In genomic region chr6:55391814-55392213, GRCm38 (mm10) we compare ENCODE assay signal across 15 mouse cellular contexts. TPM values are rescaled to one million over a fixed set of nuclear protein-coding genes. Genes with fewer than 3 reads are reported as not detected.
DNase-seq lines count a peak whose midpoint lies in the region; ATAC-seq lines count a peak whose summit lies in the region.
"Had no signal": no experiment of that assay in that cellular context is flagged by ENCODE, and none has a peak within 500 bp of the region (broad histone marks: within the 10 kb centered on the region; RNA-seq: fewer than 3 reads in every experiment).

No protein-coding gene starts in this region.

- 49% methylated on average over 4 of the region's 4 CpGs for WGBS in heart, embryonic 10.5 days
- WGBS in hindbrain, embryonic 16.5 days, result 33% methylated on average over 4 of the region's 4 CpGs
- WGBS in neural tube, embryonic 13.5 days, result 12% methylated on average over 4 of the region's 4 CpGs

- H3K36me3 ChIP-seq in heart, embryonic 10.5 days, result no peaks in the 10 kb centered on the region
- H3K36me3 ChIP-seq in hindbrain, embryonic 16.5 days (ENCODE audit: control insufficient read depth, insufficient read depth, low read length), result no peaks in the 10 kb centered on the region
- no peaks in the 10 kb centered on the region for H3K36me3 ChIP-seq in neural tube, embryonic 13.5 days

- DNase-seq in heart, adult 11 months, result peak; percentile 78
- DNase-seq in heart, embryonic 10.5 days (ENCODE audit: low spot score), result no peak
- peak; percentile 71 for DNase-seq in embryo, embryonic 11 days
- DNase-seq in kidney, adult 11 months, result no peak
- DNase-seq in cerebellum, adult 11-12 months, result no peak
- DNase-seq: thymus, adult 18-20 months had no signal

- H3K4me2 ChIP-seq in hindbrain, embryonic 16.5 days (ENCODE audit: low read length), result no peak overlapping the region
- no peak overlapping the region for H3K4me2 ChIP-seq in neural tube, embryonic 13.5 days
- H3K4me2 ChIP-seq: liver, embryonic 11.5 days had no signal

- H3K27ac ChIP-seq in heart, embryonic 10.5 days, result no peak overlapping the region
- H3K27ac ChIP-seq in hindbrain, embryonic 16.5 days (ENCODE audit: low read depth, low read length), result no peak overlapping the region; the same call in 1 of the 2 replicates
- peak overlapping the region; percentile 49 for H3K27ac ChIP-seq in neural tube, embryonic 13.5 days (replicated peaks)

- H3K9me3 ChIP-seq in heart, embryonic 10.5 days, result no peaks in the 10 kb centered on the region
- H3K9me3 ChIP-seq in hindbrain, embryonic 16.5 days (ENCODE audit: control insufficient read depth, low read length), result no peaks in the 10 kb centered on the region
- H3K9me3 ChIP-seq in neural tube, embryonic 13.5 days, result no peaks in the 10 kb centered on the region

- ATAC-seq in hindbrain, embryonic 16.5 days, result peak; percentile 53
- peak; percentile 44 for ATAC-seq in neural tube, embryonic 13.5 days (ENCODE audit: low read depth)
- no peak for ATAC-seq in megakaryocyte-erythroid progenitor cell, adult 5-6 weeks (replicated peaks; ENCODE audit: low FRiP score, low TSS enrichment, poor library complexity, severe bottlenecking)

- H3K4me3 ChIP-seq in heart, embryonic 10.5 days, result no peak overlapping the region
- no peak overlapping the region for H3K4me3 ChIP-seq in hindbrain, embryonic 16.5 days (ENCODE audit: low read length)
- H3K4me3 ChIP-seq in neural tube, embryonic 13.5 days, result no peak overlapping the region

- peaks cover 15% of the 10 kb centered on the region; the same call in 1 of the 2 replicates for H3K4me1 ChIP-seq in heart, embryonic 10.5 days
- peaks cover 33% of the 10 kb centered on the region for H3K4me1 ChIP-seq in hindbrain, embryonic 16.5 days (ENCODE audit: control insufficient read depth, insufficient read depth, low read depth, low read length)
- peaks cover 65% of the 10 kb centered on the region for H3K4me1 ChIP-seq in neural tube, embryonic 13.5 days (replicated peaks)

- H3K9ac ChIP-seq in hindbrain, embryonic 16.5 days (ENCODE audit: low read depth, low read length), result no peak overlapping the region
- H3K9ac ChIP-seq in neural tube, embryonic 13.5 days, result no peak overlapping the region

- peaks cover 96% of the 10 kb centered on the region for H3K27me3 ChIP-seq in heart, embryonic 10.5 days (ENCODE audit: insufficient read depth, poor library complexity, severe bottlenecking)
- no peaks in the 10 kb centered on the region for H3K27me3 ChIP-seq in hindbrain, embryonic 16.5 days (replicated peaks; ENCODE audit: control insufficient read depth, insufficient read depth, low read length)
- no peaks in the 10 kb centered on the region for H3K27me3 ChIP-seq in neural tube, embryonic 13.5 days

RNA-seq across cellular contexts. Expression of gene Ghrhr, which starts 15.7 kb away (rescaled TPM):
- polyA plus RNA-seq in heart, embryonic 10.5 days (2016; fragmentation: Nextera tagmentation; extraction: Ambion mirVana), result not detected in 2 replicates
- polyA plus RNA-seq in hindbrain, embryonic 16.5 days (2015; fragmentation: Nextera tagmentation; extraction: Ambion mirVana), result not detected in 2 replicates
- polyA plus RNA-seq in neural tube, embryonic 13.5 days (2015; fragmentation: Nextera tagmentation; extraction: Ambion mirVana), result not detected in 2 replicates
- not detected in 2 replicates for total RNA-seq in megakaryocyte-erythroid progenitor cell, adult 5-6 weeks (2014; fragmentation: Nextera tagmentation)
- total RNA-seq in megakaryocyte-erythroid progenitor cell, adult 5-6 weeks (2017), result not detected in 2 replicates
- total RNA-seq: adrenal gland, postnatal 25 days; gastrocnemius, postnatal 10 days; heart, postnatal 25 days; megakaryocyte, adult 5-6 weeks; neutrophil, adult 5-6 weeks had no signal
- polyA plus RNA-seq: liver, embryonic 11.5 days had no signal

RNA-seq across cellular contexts. Expression of gene Aqp1, which starts 55.6 kb away (rescaled TPM):
- polyA plus RNA-seq in heart, embryonic 10.5 days (2016; fragmentation: Nextera tagmentation; extraction: Ambion mirVana), result 5.1 and 8.3 TPM in 2 replicates
- polyA plus RNA-seq in hindbrain, embryonic 16.5 days (2015; fragmentation: Nextera tagmentation; extraction: Ambion mirVana), result 27.6 and 30.9 TPM in 2 replicates
- 4.7 and 5.5 TPM in 2 replicates for polyA plus RNA-seq in neural tube, embryonic 13.5 days (2015; fragmentation: Nextera tagmentation; extraction: Ambion mirVana)
- total RNA-seq in megakaryocyte-erythroid progenitor cell, adult 5-6 weeks (2014; fragmentation: Nextera tagmentation), result 441 and 451 TPM in 2 replicates
- 409 and 437 TPM in 2 replicates for total RNA-seq in megakaryocyte-erythroid progenitor cell, adult 5-6 weeks (2017)

RNA-seq across cellular contexts. Expression of gene Adcyap1r1, which starts 60.0 kb away (rescaled TPM):
- 1.3 and 1.8 TPM in 2 replicates for polyA plus RNA-seq in heart, embryonic 10.5 days (2016; fragmentation: Nextera tagmentation; extraction: Ambion mirVana)
- 67.1 and 74.8 TPM in 2 replicates for polyA plus RNA-seq in hindbrain, embryonic 16.5 days (2015; fragmentation: Nextera tagmentation; extraction: Ambion mirVana)
- polyA plus RNA-seq in neural tube, embryonic 13.5 days (2015; fragmentation: Nextera tagmentation; extraction: Ambion mirVana), result 40.5 and 43.9 TPM in 2 replicates
- not detected in 2 replicates for total RNA-seq in megakaryocyte-erythroid progenitor cell, adult 5-6 weeks (2014; fragmentation: Nextera tagmentation)
- total RNA-seq in megakaryocyte-erythroid progenitor cell, adult 5-6 weeks (2017), result not detected in 2 replicates
- total RNA-seq: neutrophil, adult 5-6 weeks had no signal

Comparison
In these comparisons a context has a peak if more than half of its experiments do, and no peak if none do; other contexts are left out.
1. DNase-seq: peak in heart, adult 11 months (single experiment) and embryo, embryonic 11 days (single experiment); none in heart, embryonic 10.5 days (single experiment), kidney, adult 11 months (single experiment) and cerebellum, adult 11-12 months (single experiment).
2. RNA of gene Adcyap1r1, which starts 60.0 kb away (polyA plus RNA-seq): 67.1 to 74.8 TPM in hindbrain, embryonic 16.5 days and 40.5 to 43.9 TPM in neural tube, embryonic 13.5 days; 1.3 to 1.8 TPM in heart, embryonic 10.5 days; every median in the first group is over 10 times any median in the second.